Comparison of ENCODE assay signal across 27 mouse cellular contexts in genomic region chr12:73405583-73405982, GRCm38 (mm10).
DNase-seq lines count a peak whose midpoint lies in the region; ATAC-seq and TF ChIP-seq lines count a peak whose summit lies in the region.
"Had no signal": no experiment of that assay in that cellular context is flagged by ENCODE, and none has a peak within 500 bp of the region (broad histone marks: within the 10 kb centered on the region; RNA-seq: fewer than 3 reads in every experiment).

No protein-coding gene starts in this region.

- no peaks in the 10 kb centered on the region for H3K9me3 ChIP-seq in forebrain, embryonic 10.5 days
- no peaks in the 10 kb centered on the region for H3K9me3 ChIP-seq in forebrain, embryonic 14.5 days (replicated peaks; ENCODE audit: control insufficient read depth, low read length)
- no peaks in the 10 kb centered on the region for H3K9me3 ChIP-seq in midbrain, embryonic 10.5 days (replicated peaks)
- H3K9me3 ChIP-seq in midbrain, embryonic 15.5 days, result no peaks in the 10 kb centered on the region
- no peaks in the 10 kb centered on the region for H3K9me3 ChIP-seq in limb, embryonic 10.5 days (replicated peaks)
- H3K9me3 ChIP-seq: heart, embryonic 13.5 days; hindbrain, embryonic 13.5 days had no signal

- no peak for TF ChIP-seq POLR2A in heart, adult 2 months (IDR thresholded peaks at IDR 0.05; ENCODE audit: insufficient read depth, low read depth, low read length)

- TF ChIP-seq EP300 in heart, adult 2 months (IDR thresholded peaks at IDR 0.05; ENCODE audit: insufficient read depth, low read depth, low read length), result no peak

- WGBS in forebrain, embryonic 10.5 days, result 82% methylated on average over 9 of the region's 9 CpGs
- 73% methylated on average over 9 of the region's 9 CpGs for WGBS in forebrain, embryonic 14.5 days
- WGBS in heart, adult 2 months, result 87% methylated on average over 9 of the region's 9 CpGs
- 80% methylated on average over 9 of the region's 9 CpGs for WGBS in midbrain, embryonic 10.5 days
- WGBS in midbrain, embryonic 15.5 days, result 63% methylated on average over 9 of the region's 9 CpGs
- WGBS in limb, embryonic 10.5 days, result 78% methylated on average over 9 of the region's 9 CpGs

- no peak for ATAC-seq in forebrain, embryonic 14.5 days
- ATAC-seq in midbrain, embryonic 15.5 days (replicated peaks), result no peak
- ATAC-seq: intestine, postnatal 0 days; midbrain, embryonic 16.5 days; Patski had no signal

- H3K36me3 ChIP-seq in forebrain, embryonic 10.5 days (replicated peaks), result no peaks in the 10 kb centered on the region
- no peaks in the 10 kb centered on the region for H3K36me3 ChIP-seq in forebrain, embryonic 14.5 days (ENCODE audit: control insufficient read depth, insufficient read depth, low read length)
- no peaks in the 10 kb centered on the region; the same call in 1 of the 2 replicates for H3K36me3 ChIP-seq in heart, adult 2 months (ENCODE audit: control insufficient read depth, insufficient read depth, low read length)
- H3K36me3 ChIP-seq in midbrain, embryonic 10.5 days, result no peaks in the 10 kb centered on the region
- no peaks in the 10 kb centered on the region for H3K36me3 ChIP-seq in midbrain, embryonic 15.5 days (replicated peaks)
- no peaks in the 10 kb centered on the region for H3K36me3 ChIP-seq in limb, embryonic 10.5 days
- H3K36me3 ChIP-seq: heart, embryonic 13.5 days; hindbrain, embryonic 13.5 days had no signal

- H3K4me2 ChIP-seq in forebrain, embryonic 14.5 days (ENCODE audit: low read length), result no peak overlapping the region
- H3K4me2 ChIP-seq in midbrain, embryonic 15.5 days, result no peak overlapping the region
- H3K4me2 ChIP-seq: heart, embryonic 13.5 days; hindbrain, embryonic 13.5 days; lung, embryonic 14.5 days had no signal

- H3K27ac ChIP-seq in forebrain, embryonic 10.5 days, result peak overlapping the region; percentile 40; the same call in 1 of the 2 replicates
- no peak overlapping the region for H3K27ac ChIP-seq in forebrain, embryonic 14.5 days (ENCODE audit: low read depth, low read length)
- no peak overlapping the region; the same call in 1 of the 2 replicates for H3K27ac ChIP-seq in heart, adult 2 months
- peak overlapping the region; percentile 33; the same call in 1 of the 2 replicates for H3K27ac ChIP-seq in midbrain, embryonic 10.5 days (replicated peaks)
- no peak overlapping the region for H3K27ac ChIP-seq in midbrain, embryonic 15.5 days
- peak overlapping the region; percentile 59 for H3K27ac ChIP-seq in limb, embryonic 10.5 days
- H3K27ac ChIP-seq: heart, embryonic 13.5 days; hindbrain, embryonic 13.5 days; liver, embryonic 14.5 days; stomach, postnatal 0 days had no signal

- H3K4me1 ChIP-seq in forebrain, embryonic 10.5 days, result peaks cover 14% of the 10 kb centered on the region
- no peaks in the 10 kb centered on the region for H3K4me1 ChIP-seq in forebrain, embryonic 14.5 days (ENCODE audit: control insufficient read depth, insufficient read depth, low read length)
- H3K4me1 ChIP-seq in heart, adult 2 months (ENCODE audit: control insufficient read depth, insufficient read depth, low read length), result peaks cover 11% of the 10 kb centered on the region; the same call in 1 of the 2 replicates
- H3K4me1 ChIP-seq in midbrain, embryonic 10.5 days, result peaks cover 16% of the 10 kb centered on the region
- no peaks in the 10 kb centered on the region for H3K4me1 ChIP-seq in midbrain, embryonic 15.5 days
- peaks cover 59% of the 10 kb centered on the region for H3K4me1 ChIP-seq in limb, embryonic 10.5 days

- TF ChIP-seq CTCF in heart, adult 2 months (IDR thresholded peaks at IDR 0.05), result no peak

- intact Hi-C loops in heart, adult 2 months (cut with DNase I), result loop anchor here (5.0 kb wide), 2 partner anchors 358 to 378 kb away; no protein-coding TSS in a partner anchor

- H3K9ac ChIP-seq in forebrain, embryonic 14.5 days (ENCODE audit: low read length), result no peak overlapping the region
- H3K9ac ChIP-seq in heart, adult 2 months (ENCODE audit: low read depth, low read length), result no peak overlapping the region
- no peak overlapping the region for H3K9ac ChIP-seq in midbrain, embryonic 15.5 days
- H3K9ac ChIP-seq: heart, embryonic 13.5 days; hindbrain, embryonic 13.5 days; liver, embryonic 14.5 days; lung, embryonic 14.5 days had no signal

- H3K4me3 ChIP-seq in forebrain, embryonic 10.5 days, result no peak overlapping the region
- no peak overlapping the region for H3K4me3 ChIP-seq in forebrain, embryonic 14.5 days (ENCODE audit: low read depth, low read length)
- H3K4me3 ChIP-seq in heart, adult 2 months, result no peak overlapping the region
- no peak overlapping the region for H3K4me3 ChIP-seq in midbrain, embryonic 10.5 days
- no peak overlapping the region for H3K4me3 ChIP-seq in midbrain, embryonic 15.5 days
- no peak overlapping the region for H3K4me3 ChIP-seq in limb, embryonic 10.5 days
- H3K4me3 ChIP-seq: heart, embryonic 13.5 days; hindbrain, embryonic 13.5 days had no signal

- H3K79me2 ChIP-seq in heart, adult 2 months (replicated peaks; ENCODE audit: control insufficient read depth, insufficient read depth, low read length), result no peaks in the 10 kb centered on the region

- no peaks in the 10 kb centered on the region for H3K27me3 ChIP-seq in forebrain, embryonic 10.5 days (ENCODE audit: poor library complexity, severe bottlenecking)
- H3K27me3 ChIP-seq in forebrain, embryonic 14.5 days (replicated peaks; ENCODE audit: control insufficient read depth, insufficient read depth, low read length), result no peaks in the 10 kb centered on the region
- no peaks in the 10 kb centered on the region for H3K27me3 ChIP-seq in heart, adult 2 months (ENCODE audit: control insufficient read depth, insufficient read depth, low read length)
- no peaks in the 10 kb centered on the region for H3K27me3 ChIP-seq in midbrain, embryonic 10.5 days (ENCODE audit: low read depth, poor library complexity, severe bottlenecking)
- no peaks in the 10 kb centered on the region for H3K27me3 ChIP-seq in midbrain, embryonic 15.5 days (replicated peaks)
- peaks cover 13% of the 10 kb centered on the region for H3K27me3 ChIP-seq in limb, embryonic 10.5 days (ENCODE audit: low read depth, poor library complexity, severe bottlenecking)
- H3K27me3 ChIP-seq: heart, embryonic 13.5 days; hindbrain, embryonic 13.5 days; Patski had no signal

- DNase-seq in forebrain, embryonic 10.5 days (ENCODE audit: extremely low spot score, low spot score), result no peak
- no peak for DNase-seq in forebrain, embryonic 14.5 days (ENCODE audit: low spot score)
- peak; percentile 2 for DNase-seq in heart, postnatal 4 days
- no peak for DNase-seq in heart, adult 2 months
- no peak for DNase-seq in midbrain, embryonic 10.5 days (ENCODE audit: low spot score)
- DNase-seq in limb, embryonic 10.5 days (ENCODE audit: low spot score), result no peak
- DNase-seq in cerebellum, postnatal 14 days, result no peak
- DNase-seq: adrenal gland, postnatal 10 days; cerebellum, adult 8-10 months; cerebellum, postnatal 36 days; gastrocnemius, postnatal 25 days; heart, adult 18-20 months; heart, postnatal 10 days; layer of hippocampus, adult 9-11 months; liver; lung, embryonic 14.5 days; lung, postnatal 14 days; right cerebral cortex, postnatal 25 days; spleen, adult 18-20 months had no signal

Comparison
In these comparisons a context has a peak if more than half of its experiments do, and no peak if none do; other contexts are left out.
1. H3K27ac ChIP-seq: peak in forebrain, embryonic 10.5 days (single experiment), midbrain, embryonic 10.5 days (single experiment) and limb, embryonic 10.5 days (single experiment); none in forebrain, embryonic 14.5 days (single experiment), heart, adult 2 months (single experiment) and midbrain, embryonic 15.5 days (single experiment).